Mouse (Mus musculus) intestine, postnatal 0 days (tissue): ENCODE results near the gene Pgs1. TPM values are rescaled to one million over a fixed set of nuclear protein-coding genes. Genes with fewer than 3 reads are reported as not detected.

Source experiments
- ATAC-seq: fragments of 200-750 bp; cut with Nextera tagmentation; 2 replicates; pipeline ENCODE4 v1.8.0; 2017; ENCODE audit warnings: mild to moderate bottlenecking, moderate TSS enrichment, moderate library complexity
- H3K27ac ChIP-seq: fragments of 300-500 bp; sonication (generic); 2 replicates; pipeline ENCODE4 v1.5.1; 2014; ENCODE audit warnings: mild to moderate bottlenecking, low read depth, low read length, moderate library complexity
- H3K27me3 ChIP-seq: fragments of 300-500 bp; sonication (generic); replicated peaks from 2 replicates; pipeline ENCODE4 v1.6.1; 2014; ENCODE audit warnings: low read length, mixed read lengths; ENCODE audit not compliant: control insufficient read depth, insufficient read depth
- H3K36me3 ChIP-seq: fragments of 300-500 bp; sonication (generic); 2 replicates; pipeline ENCODE4 v1.6.1; 2014; ENCODE audit warnings: mild to moderate bottlenecking, moderate library complexity; ENCODE audit not compliant: control insufficient read depth, insufficient read depth
- H3K4me1 ChIP-seq: fragments of 300-500 bp; sonication (generic); replicated peaks from 2 replicates; pipeline ENCODE4 v1.6.1; 2014; ENCODE audit warnings: antibody characterized with exemption, low read length, mixed read lengths; ENCODE audit not compliant: control insufficient read depth, insufficient read depth
- H3K4me2 ChIP-seq: fragments of 300-500 bp; sonication (generic); replicated peaks from 2 replicates; pipeline ENCODE4 v1.6.1; 2014; ENCODE audit warnings: low read depth, mild to moderate bottlenecking, moderate library complexity
- H3K4me3 ChIP-seq: fragments of 300-500 bp; sonication (generic); 2 replicates; pipeline ENCODE4 v1.5.1; 2014; ENCODE audit warnings: low read depth, low read length
- H3K9ac ChIP-seq: fragments of 300-500 bp; sonication (generic); 2 replicates; pipeline ENCODE4 v1.6.1; 2014; ENCODE audit warnings: mild to moderate bottlenecking, low read depth, low read length
- H3K9me3 ChIP-seq: fragments of 300-500 bp; sonication (generic); 2 replicates; pipeline ENCODE4 v1.6.1; 2016; ENCODE audit warnings: mixed run types; ENCODE audit not compliant: control insufficient read depth
- CTCF ChIP-seq: sonication (generic); IDR thresholded peaks from 2 replicates; pipeline ENCODE4 v1.5.1; 2016; ENCODE audit warnings: low read depth, mild to moderate bottlenecking, control low read depth, antibody characterized with exemption, moderate library complexity
- WGBS: fragments of 180-500 bp; shearing (Covaris S2); extraction: QIAGEN DNeasy Blood & Tissue Kit; methylation state at CpG from one replicate; pipeline ENCODE4 v1.1.7; 2014; 5-methylcytosine and 5-hydroxymethylcytosine counted together
- polyA plus RNA-seq: library from polyadenylated mRNA; unstranded; fragments of >200 nt; fragmentation: Nextera tagmentation; extraction: Ambion mirVana; gene quantifications from 2 replicates; pipeline ENCODE4 v1.2.1, GENCODE M21; 2015

The Pgs1 gene
- polyA plus RNA-seq, 1 experiment from 2014 or later = 23.1 TPM

GRCm38 (mm10) chr11:117996066-117996465, 10.0 kb downstream of the Pgs1 start:
- ATAC-seq = no peak
- TF ChIP-seq CTCF = no peak
- 65% methylated on average over 3 of the region's 3 CpGs for WGBS
- peaks cover 30% of the 10 kb centered on the region for H3K4me1 ChIP-seq
- H3K36me3 ChIP-seq = peaks cover 19% of the 10 kb centered on the region; the same call in 1 of the 2 replicates
- no peaks in the 10 kb centered on the region for H3K27me3 ChIP-seq
- H3K9me3 ChIP-seq = no peaks in the 10 kb centered on the region
- no peak overlapping the region for H3K9ac ChIP-seq
- no peak overlapping the region for H3K4me3 ChIP-seq
- no peak overlapping the region for H3K4me2 ChIP-seq
- H3K27ac ChIP-seq = no peak overlapping the region

DNA sequence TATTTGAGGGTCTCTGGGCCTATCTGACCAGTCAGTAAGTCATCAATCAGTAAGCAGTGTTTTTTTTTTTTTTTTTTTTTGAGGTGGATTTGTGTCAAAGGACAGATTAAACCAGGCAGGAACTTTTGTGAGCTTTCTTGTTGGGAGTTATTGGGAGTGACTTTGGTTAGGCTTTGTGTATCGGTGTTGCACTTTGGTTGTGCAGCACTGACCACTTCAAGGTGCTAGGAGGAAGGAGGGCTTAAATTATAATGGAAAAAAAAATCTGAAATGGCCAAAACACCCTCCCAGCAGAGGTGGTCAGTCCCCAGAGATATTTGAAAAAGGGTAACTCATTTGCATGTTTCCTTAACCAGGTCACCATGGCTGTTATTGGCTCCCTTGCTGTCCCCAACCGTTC, 11.0 kb downstream of the Pgs1 start:
- 87% methylated on average over 2 of the region's 2 CpGs for WGBS
- Histone ChIP-seq H3K36me3 (peaks cover 29% of the 10 kb centered on the region), H3K4me3 (no peak overlapping the region), H3K4me2 (no peak overlapping the region), H3K4me1 (peaks cover 30% of the 10 kb centered on the region), H3K9me3 (no peaks in the 10 kb centered on the region), H3K9ac (no peak overlapping the region), H3K27me3 (no peaks in the 10 kb centered on the region), H3K27ac (no peak overlapping the region)
- TF ChIP-seq CTCF = no peak
- ATAC-seq = no peak

GRCm38 (mm10) chr11:117998356-117998755, 12.3 kb downstream of the Pgs1 start:
- no peak for TF ChIP-seq CTCF
- ATAC-seq = peak; percentile 54
- 49% methylated on average over 4 of the region's 4 CpGs for WGBS
- Histone ChIP-seq H3K4me1 (peaks cover 22% of the 10 kb centered on the region), H3K4me3 (no peak overlapping the region), H3K27ac (peak overlapping the region; percentile 30), H3K9ac (no peak overlapping the region), H3K9me3 (no peaks in the 10 kb centered on the region), H3K4me2 (no peak overlapping the region), H3K27me3 (no peaks in the 10 kb centered on the region), H3K36me3 (peaks cover 41% of the 10 kb centered on the region)

DNA sequence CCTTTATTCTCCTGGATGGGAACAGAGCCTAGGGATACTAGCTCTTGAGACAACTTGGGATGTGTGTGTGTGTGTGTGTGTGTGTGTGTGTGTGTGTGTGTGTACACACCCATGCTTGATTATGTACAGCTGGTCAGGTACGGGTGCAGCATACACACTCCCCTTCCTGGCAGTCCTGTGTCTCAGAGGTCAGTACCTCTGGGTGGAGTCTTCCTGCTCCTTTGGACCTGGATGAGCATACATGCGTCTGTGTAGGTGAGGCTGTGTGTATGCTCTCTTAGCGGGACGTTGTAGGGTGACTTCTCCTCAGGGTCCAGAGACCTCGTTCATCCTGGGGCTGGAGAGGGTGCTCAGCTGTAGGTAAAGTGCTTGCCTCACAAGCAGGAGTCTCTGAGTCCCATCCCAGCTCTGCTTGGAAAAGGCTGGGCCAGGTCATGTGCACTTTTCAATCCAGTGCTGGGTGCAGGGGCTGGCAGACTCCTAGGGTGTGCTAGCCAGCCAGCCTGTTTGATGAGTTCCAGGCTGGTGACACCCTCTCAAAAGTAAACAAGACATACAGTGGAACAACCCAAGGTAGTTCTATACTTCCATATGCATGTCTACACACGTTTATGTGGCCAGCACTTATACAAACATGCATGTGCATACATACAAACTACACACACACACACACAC, 13.3 kb downstream of the Pgs1 start:
- no peak for TF ChIP-seq CTCF
- no peaks in the 10 kb centered on the region for H3K27me3 ChIP-seq

DNA sequence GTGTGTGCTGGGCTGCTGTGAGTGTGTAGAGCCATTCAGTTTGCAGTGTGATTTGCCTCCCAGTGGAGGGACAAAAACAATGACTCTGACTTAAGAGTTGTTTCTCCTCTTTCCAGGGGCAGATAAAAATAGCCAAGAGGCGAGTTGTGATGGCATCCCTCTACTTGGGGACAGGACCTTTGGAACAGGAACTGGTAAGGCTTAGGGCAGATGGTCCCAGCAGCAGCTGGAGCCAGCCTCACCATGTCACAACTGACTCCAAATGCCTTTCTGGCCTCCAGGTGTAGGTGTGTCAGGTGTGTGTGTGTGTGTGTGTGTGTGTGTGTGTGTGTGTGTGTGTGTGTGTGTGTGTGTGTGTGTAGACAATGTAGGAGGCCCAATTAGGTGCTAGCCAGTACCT, 14.0 kb downstream of the Pgs1 start:
- H3K27ac ChIP-seq = peak overlapping the region; percentile 54
- H3K4me1 ChIP-seq = peaks cover 7% of the 10 kb centered on the region
- no peak for TF ChIP-seq CTCF
- H3K4me2 ChIP-seq = no peak overlapping the region
- H3K4me3 ChIP-seq = no peak overlapping the region
- H3K27me3 ChIP-seq = no peaks in the 10 kb centered on the region
- peaks cover 58% of the 10 kb centered on the region for H3K36me3 ChIP-seq
- no peak overlapping the region for H3K9ac ChIP-seq
- no peak for ATAC-seq
- 45% methylated on average over 1 of the region's 1 CpGs for WGBS
- no peaks in the 10 kb centered on the region for H3K9me3 ChIP-seq

More for the DNA sequence above, 13.3 kb downstream of the Pgs1 start:
- ATAC-seq = peak; percentile 53; the same call in 1 of the 2 replicates
- 31% methylated on average over 6 of the region's 6 CpGs for WGBS
- H3K27ac ChIP-seq = peak overlapping the region; percentile 54
- H3K4me2 ChIP-seq = no peak overlapping the region
- H3K4me1 ChIP-seq = peaks cover 14% of the 10 kb centered on the region
- no peak overlapping the region for H3K9ac ChIP-seq
- no peak overlapping the region for H3K4me3 ChIP-seq
- H3K36me3 ChIP-seq = peaks cover 52% of the 10 kb centered on the region
- no peaks in the 10 kb centered on the region for H3K9me3 ChIP-seq

DNA sequence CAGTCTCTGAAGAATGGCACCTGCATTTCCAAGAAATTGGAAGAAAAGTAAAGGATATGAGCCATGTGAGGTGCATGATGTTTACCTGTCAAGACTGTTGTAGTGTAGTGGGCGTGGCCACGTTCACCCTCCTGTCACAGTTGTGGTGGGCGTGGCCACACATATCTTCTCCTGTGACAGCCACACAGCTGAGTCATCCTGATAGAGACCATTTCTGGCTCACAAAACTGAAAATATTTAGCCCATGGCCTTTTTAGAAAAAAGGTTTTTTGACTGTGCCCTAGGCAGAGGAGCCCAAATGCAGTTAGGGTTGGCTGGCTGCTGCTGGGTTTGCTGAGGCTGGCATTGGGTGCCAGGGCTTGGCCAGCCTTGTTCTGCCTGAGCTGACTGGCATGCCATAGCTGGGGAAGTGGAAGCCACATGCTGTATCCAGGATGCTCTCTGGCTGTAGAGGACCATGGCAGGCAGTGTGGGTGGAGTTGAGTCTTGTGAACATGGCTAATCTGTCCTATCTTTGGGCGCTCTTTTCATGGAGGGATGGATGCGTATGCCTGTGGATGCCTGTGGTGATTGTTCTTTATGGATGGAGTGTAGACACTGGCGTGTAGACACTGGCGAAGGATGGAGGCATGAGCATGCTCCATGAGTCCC, 14.6 kb downstream of the Pgs1 start:
- Histone ChIP-seq H3K4me3 (no peak overlapping the region), H3K4me1 (peaks cover 3% of the 10 kb centered on the region; the same call in 1 of the 2 replicates), H3K4me2 (no peak overlapping the region), H3K27me3 (no peaks in the 10 kb centered on the region), H3K27ac (peak overlapping the region; percentile 54), H3K9ac (no peak overlapping the region), H3K9me3 (no peaks in the 10 kb centered on the region), H3K36me3 (peaks cover 64% of the 10 kb centered on the region)
- no peak for ATAC-seq
- WGBS = 88% methylated on average over 7 of the region's 7 CpGs
- TF ChIP-seq CTCF = no peak
